Mouse (Mus musculus) CD4-positive, CD25-positive, alpha-beta regulatory T cell, adult 2 months (primary cell): ENCODE data around the gene Acbd3.

Source experiments
- DNase-seq: peaks from one replicate; pipeline ENCODE4 v3.0.0-alpha.2; 2012; ENCODE audit warnings: low read depth, low spot score

Acbd3 gene

GRCm38 (mm10) chr1:180725704-180726179 lies at the start of gene Acbd3:
TSS of gene Acbd3 (plus strand) at chr1:180726043.
- DNase-seq, result peak; percentile 94

- no peak for DNase-seq
Measured at GRCm38 (mm10) chr1:180691284-180691683, 34.6 kb upstream of the Acbd3 start.

GRCm38 (mm10) chr1:180696626-180697352 lies 29.1 kb upstream of the Acbd3 start, which contains the start of gene Mixl1:
TSS of gene Mixl1 (minus strand) at chr1:180697034.
- peak; percentile 9 for DNase-seq

- no peak for DNase-seq
Measured at GRCm38 (mm10) chr1:180698063-180698462, 27.8 kb upstream of the Acbd3 start.

GRCm38 (mm10) chr1:180703400-180703799 lies 22.4 kb upstream of the Acbd3 start:
- DNase-seq, result no peak

- no peak for DNase-seq
Measured at GRCm38 (mm10) chr1:180707368-180707767, 18.5 kb upstream of the Acbd3 start.

DNA sequence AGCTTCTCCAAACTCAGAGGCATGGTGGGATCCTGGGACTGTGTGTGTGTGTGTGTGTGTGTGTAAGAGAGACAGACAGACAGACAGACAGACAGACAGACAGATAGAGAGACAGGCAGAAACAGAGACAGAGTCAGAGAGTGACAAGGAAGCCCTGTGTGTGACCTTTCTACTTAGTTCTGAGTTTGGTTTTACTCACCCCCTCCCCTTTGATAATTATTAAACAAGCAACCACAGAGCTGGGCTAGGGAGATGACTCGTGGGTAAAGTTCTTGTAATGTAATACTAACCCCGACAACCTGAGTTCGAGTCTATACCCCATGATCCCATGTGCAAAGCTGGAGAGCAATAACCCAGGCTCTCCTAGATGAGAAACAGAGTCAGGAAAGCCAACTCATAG lies 18.0 kb upstream of the Acbd3 start:
- no peak for DNase-seq

GRCm38 (mm10) chr1:180708935-180709776 lies 16.7 kb upstream of the Acbd3 start:
- DNase-seq, result no peak

DNA sequence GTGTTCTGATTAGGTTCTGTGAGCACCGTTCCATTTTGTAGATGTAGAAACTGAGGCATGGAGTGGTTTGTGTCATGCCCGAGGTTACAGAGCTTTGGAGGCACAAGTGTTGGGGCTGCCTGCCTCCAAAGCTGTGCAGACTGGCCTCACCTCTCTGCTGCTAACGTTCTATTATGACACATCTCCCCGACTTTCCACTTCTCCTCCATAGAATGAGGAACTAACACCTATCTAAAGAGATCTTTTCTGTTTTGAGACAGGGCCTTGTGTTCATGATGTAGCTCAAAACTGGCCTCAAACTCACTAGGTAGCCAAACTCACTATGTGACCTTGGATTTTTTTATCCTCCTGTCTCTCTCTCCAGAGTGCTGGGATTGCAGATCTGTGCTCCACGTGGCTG lies 7.1 kb upstream of the Acbd3 start:
- no peak for DNase-seq

DNA sequence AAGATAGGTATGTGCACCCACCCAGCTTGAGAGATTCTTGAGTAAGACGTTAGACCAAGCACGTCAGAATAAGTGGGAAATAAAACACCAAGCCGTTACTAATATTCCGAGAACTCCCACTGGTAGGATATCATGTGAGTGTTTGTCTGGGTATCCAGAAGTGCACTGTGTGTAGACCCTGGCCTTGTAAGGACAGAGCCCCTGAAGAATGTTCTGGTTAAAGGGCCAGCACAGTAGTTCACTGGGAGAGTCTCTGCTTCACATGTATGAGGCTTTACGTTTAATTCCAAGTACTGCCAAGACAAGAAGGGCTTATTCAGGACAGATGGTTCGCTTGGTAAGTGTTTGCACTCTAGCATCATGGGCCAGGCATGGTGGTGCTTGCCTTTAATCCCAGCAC lies 6.4 kb upstream of the Acbd3 start:
- no peak for DNase-seq

DNA sequence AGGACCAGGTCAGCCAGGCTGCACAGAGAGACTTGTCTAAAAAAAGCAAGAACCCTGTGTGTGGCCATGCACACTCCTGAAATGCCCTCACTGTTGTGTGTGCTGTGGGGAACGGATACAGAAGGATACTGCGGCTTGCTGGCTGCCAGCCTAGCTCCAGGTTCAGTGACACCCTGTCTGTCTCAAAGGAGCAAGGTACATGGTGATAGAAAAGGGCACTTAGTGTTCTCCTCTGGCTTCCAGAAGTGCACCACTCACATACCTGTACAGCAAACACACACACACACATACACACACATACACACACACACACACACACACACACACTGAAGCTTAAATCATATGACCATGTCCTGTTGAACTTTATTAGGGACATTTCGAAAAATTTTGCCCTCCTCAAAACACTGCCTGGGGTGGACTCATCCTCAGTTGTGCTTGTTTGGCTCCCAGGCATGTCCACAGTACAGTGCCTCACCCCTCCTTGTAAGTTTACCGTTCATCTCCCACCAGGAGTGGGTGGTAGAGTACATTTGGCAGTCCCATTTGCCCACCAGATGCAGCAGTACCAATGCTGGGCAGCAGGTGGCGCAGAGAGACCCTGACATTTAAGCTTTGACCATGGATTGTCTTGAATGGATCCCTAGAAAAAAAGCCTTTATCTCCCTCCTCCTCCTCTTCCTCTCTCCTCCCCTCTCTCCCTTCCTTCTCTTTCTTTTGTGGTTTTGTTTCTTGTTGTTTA lies 5.7 kb upstream of the Acbd3 start:
- peak; percentile 91 for DNase-seq

GRCm38 (mm10) chr1:180722608-180723007 lies 3.2 kb upstream of the Acbd3 start:
- no peak for DNase-seq

- DNase-seq, result peak; percentile 26
Measured at GRCm38 (mm10) chr1:180723701-180724238, 2.1 kb upstream of the Acbd3 start.

DNA sequence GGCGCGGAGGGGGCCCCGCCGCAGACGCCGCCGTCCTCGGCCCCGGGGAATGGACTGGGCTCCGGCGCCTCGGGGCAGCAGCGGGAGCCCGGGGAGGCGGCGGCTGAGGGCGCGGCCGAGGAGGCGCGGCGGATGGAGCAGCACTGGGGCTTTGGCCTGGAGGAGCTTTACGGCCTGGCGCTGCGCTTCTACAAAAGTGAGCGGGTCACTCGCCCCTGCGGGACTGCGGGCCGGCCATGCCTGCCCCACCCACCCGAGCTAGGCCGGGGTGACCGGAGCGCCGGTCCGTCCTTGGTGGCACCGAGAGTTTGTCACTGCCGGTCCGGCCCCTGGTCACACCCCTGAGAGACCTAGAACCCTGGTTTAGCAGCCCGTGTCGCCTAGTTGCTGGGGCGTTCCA lies 340 bp downstream of the Acbd3 start:
- no peak for DNase-seq

- no peak for DNase-seq
Measured at GRCm38 (mm10) chr1:180729231-180729630, 3.4 kb downstream of the Acbd3 start.

- DNase-seq, result no peak
Measured at GRCm38 (mm10) chr1:180747827-180748226, 22.0 kb downstream of the Acbd3 start.

- no peak for DNase-seq
Measured at GRCm38 (mm10) chr1:180752115-180752514, 26.3 kb downstream of the Acbd3 start.

GRCm38 (mm10) chr1:180754376-180754775 lies 28.5 kb downstream of the Acbd3 start:
- DNase-seq, result no peak

DNA sequence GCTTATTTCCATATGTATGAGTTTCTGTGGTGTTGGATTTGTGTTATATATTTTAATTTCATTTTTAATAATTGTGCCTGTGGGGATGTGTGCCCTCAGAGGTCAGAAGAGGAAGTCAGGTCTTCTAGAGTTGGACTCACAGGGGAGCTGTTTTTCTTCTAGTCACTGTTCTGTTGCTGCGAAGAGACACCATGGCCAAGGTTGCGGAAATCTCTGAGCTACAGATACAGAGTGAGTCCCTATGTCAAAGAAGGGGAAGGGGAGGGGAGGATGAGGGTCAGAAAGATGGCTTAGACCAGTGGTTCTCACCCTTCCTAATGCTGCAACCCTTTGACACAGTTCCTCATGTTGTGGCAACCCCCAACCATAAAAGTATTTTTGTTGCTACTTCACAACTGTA lies 30.9 kb downstream of the Acbd3 start:
- DNase-seq, result no peak

DNA sequence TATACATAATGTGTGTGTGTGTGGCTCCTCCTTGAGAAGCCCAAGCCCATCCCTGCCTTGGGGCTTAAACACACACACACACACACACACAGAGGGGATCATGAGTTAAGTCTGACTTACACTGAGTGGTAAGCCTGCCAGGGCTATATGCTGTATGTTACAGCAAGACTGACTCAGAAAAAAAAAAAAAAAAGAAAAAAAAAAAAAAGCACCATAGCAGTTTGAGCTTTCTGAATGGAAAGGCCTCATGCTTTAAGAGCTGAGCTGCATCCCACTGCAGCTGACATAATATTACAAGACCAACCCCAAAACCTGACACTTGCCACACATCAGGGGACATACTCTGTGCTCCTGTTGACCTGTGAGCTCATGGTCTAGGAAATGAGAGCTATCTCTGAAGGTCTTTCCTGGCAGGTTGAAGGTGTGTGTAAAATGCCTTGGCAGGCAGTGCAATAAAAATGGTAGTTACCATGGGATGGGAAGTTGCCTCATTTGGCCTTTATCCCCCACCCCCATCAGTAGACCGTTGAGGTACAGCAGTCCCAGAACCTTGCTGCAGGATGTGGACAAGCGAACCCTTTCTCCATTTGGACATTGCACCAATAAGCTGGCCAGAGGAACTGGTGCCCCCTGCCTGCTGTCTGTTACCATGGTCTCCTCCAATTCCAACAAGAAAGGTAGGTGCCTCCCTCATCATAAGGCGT lies 31.6 kb downstream of the Acbd3 start:
- DNase-seq, result no peak

DNA sequence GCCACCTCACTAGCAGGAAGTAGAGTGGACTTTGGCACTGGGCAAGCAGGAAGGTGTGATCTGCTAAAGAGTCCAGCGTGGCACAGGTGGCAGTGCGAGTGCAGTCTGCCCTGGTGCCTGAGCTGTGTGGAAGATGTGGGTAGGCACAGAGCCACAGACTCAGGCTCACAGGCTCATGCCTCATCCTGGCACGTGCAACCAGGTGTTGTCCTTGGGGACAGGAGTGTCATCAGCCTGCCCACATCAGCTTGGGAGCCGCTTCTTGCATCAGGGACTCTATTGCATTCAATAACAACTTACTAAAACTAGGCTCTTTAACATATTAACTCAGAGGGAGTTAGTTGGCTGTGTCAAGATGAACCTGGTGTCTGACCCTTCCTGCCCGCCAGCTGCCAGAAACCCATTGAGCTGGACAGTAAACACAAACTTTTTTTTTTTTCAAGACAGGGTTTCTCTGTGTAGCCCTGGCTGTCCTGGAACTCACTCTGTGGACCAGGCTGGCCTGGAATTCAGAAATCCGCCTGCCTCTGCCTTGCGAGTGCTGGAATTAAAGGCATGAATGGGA lies 32.2 kb downstream of the Acbd3 start:
- DNase-seq, result no peak
